Mouse (Mus musculus) right cerebral cortex, postnatal 4 days (tissue): ENCODE results near the gene Gm45140.
A peak's percentile ranks its signal among the peaks of the same experiment; 100 is the strongest.

Experiments
- DNase-seq: peaks from one replicate; pipeline ENCODE4 v3.0.0-alpha.2; 2022

The Gm45140 gene

GRCm38 (mm10) chr6:87835695-87836094, at the start of gene Gm45140:
Gm45140 (minus strand) TSS chr6:87835795.
- no peak for DNase-seq

GRCm38 (mm10) chr6:87882816-87883215, 47.2 kb upstream of the Gm45140 start:
- peak; percentile 66 for DNase-seq

- no peak for DNase-seq
Measured at GRCm38 (mm10) chr6:87882221-87882620, 46.6 kb upstream of the Gm45140 start.

GRCm38 (mm10) chr6:87879628-87880027, 44.0 kb upstream of the Gm45140 start:
- no peak for DNase-seq

GRCm38 (mm10) chr6:87879010-87879409, 43.4 kb upstream of the Gm45140 start:
- no peak for DNase-seq

GRCm38 (mm10) chr6:87876068-87876643, 40.6 kb upstream of the Gm45140 start:
- no peak for DNase-seq

- DNase-seq, result no peak
Measured at GRCm38 (mm10) chr6:87875562-87875961, 40.0 kb upstream of the Gm45140 start.

- DNase-seq, result no peak
Measured at GRCm38 (mm10) chr6:87875083-87875482, 39.5 kb upstream of the Gm45140 start.

- DNase-seq, result no peak
Measured at GRCm38 (mm10) chr6:87873963-87874362, 38.4 kb upstream of the Gm45140 start.

GRCm38 (mm10) chr6:87873104-87873503, 37.5 kb upstream of the Gm45140 start:
- no peak for DNase-seq

- DNase-seq, result no peak
Measured at GRCm38 (mm10) chr6:87871240-87871639, 35.6 kb upstream of the Gm45140 start.

- no peak for DNase-seq
Measured at GRCm38 (mm10) chr6:87870440-87870839, 34.8 kb upstream of the Gm45140 start.

GRCm38 (mm10) chr6:87868871-87869506, 33.4 kb upstream of the Gm45140 start:
- peak; percentile 11 for DNase-seq

- DNase-seq, result no peak
Measured at GRCm38 (mm10) chr6:87867256-87867655, 31.7 kb upstream of the Gm45140 start.

- no peak for DNase-seq
Measured at GRCm38 (mm10) chr6:87866211-87866610, 30.6 kb upstream of the Gm45140 start.

- no peak for DNase-seq
Measured at GRCm38 (mm10) chr6:87857071-87857470, 21.5 kb upstream of the Gm45140 start.

- no peak for DNase-seq
Measured at GRCm38 (mm10) chr6:87853446-87853845, 17.9 kb upstream of the Gm45140 start.

- no peak for DNase-seq
Measured at GRCm38 (mm10) chr6:87851871-87852270, 16.3 kb upstream of the Gm45140 start.

GRCm38 (mm10) chr6:87850900-87851614, 15.5 kb upstream of the Gm45140 start, which contains the start of gene Cnbp:
Cnbp (minus strand) TSS chr6:87851106.
- peak; percentile 96 for DNase-seq

GRCm38 (mm10) chr6:87850155-87850899, 14.7 kb upstream of the Gm45140 start:
- peak; percentile 49 for DNase-seq

- no peak for DNase-seq
Measured at GRCm38 (mm10) chr6:87849780-87850154, 14.2 kb upstream of the Gm45140 start.

GRCm38 (mm10) chr6:87846813-87847212, 11.2 kb upstream of the Gm45140 start:
- no peak for DNase-seq

- DNase-seq, result no peak
Measured at GRCm38 (mm10) chr6:87845031-87845695, 9.6 kb upstream of the Gm45140 start.
